Mouse (Mus musculus): ENCODE measurements around the gene Ice2. TPM values are rescaled to one million over a fixed set of nuclear protein-coding genes. Genes with fewer than 3 reads are reported as not detected.

The Ice2 gene
- polyA plus RNA-seq (2015; fragmentation: Nextera tagmentation; extraction: Ambion mirVana), result 4.5 and 5.1 TPM in 2 replicates

- Histone ChIP-seq H3K4me2 (ENCODE audit: low read depth, low read length) (peak within 1 kb of the TSS; percentile 89), H3K4me3 (ENCODE audit: low read depth, low read length) (peak within 1 kb of the TSS; percentile 79), H3K27ac (ENCODE audit: low read depth) (peak within 1 kb of the TSS; percentile 95), H3K4me1 (ENCODE audit: insufficient read depth) (peaks cover 9% of the 10 kb centered on the region), H3K9ac (replicated peaks) (peak within 1 kb of the TSS; percentile 89), H3K27me3 (ENCODE audit: insufficient read depth, low read length) (no peaks in the 10 kb centered on the region), H3K9me3 (ENCODE audit: low read length) (no peaks in the 10 kb centered on the region), H3K36me3 (replicated peaks; ENCODE audit: insufficient read depth, low read length) (no peaks in the 10 kb centered on the region; the same call in 1 of the 2 replicates)
- DNase-seq, result peak; percentile 83
- no peak for TF ChIP-seq EP300 (IDR thresholded peaks at IDR 0.05; ENCODE audit: low read depth)
- TF ChIP-seq CTCF (IDR thresholded peaks at IDR 0.05; ENCODE audit: low read depth), result no peak
- peak; percentile 92 for ATAC-seq
- under 1% methylated on average over 53 of the region's 53 CpGs for WGBS (ENCODE audit: insufficient replicate concordance)
Measured at GRCm38 (mm10) chr9:69397760-69398452, at the start of gene Ice2. TSS of gene Ice2 (plus strand) at chr9:69397906.

GRCm38 (mm10) chr9:69349537-69349936 lies 48.2 kb upstream of the Ice2 start:
- no peak overlapping the region for H3K4me2 ChIP-seq (ENCODE audit: low read depth, low read length)
- no peak overlapping the region for H3K27ac ChIP-seq (ENCODE audit: low read depth)
- no peaks in the 10 kb centered on the region for H3K9me3 ChIP-seq (ENCODE audit: low read length)
- no peak overlapping the region for H3K4me3 ChIP-seq (ENCODE audit: low read depth, low read length)
- WGBS (ENCODE audit: insufficient replicate concordance), result 83% methylated on average over 2 of the region's 2 CpGs
- peaks cover 4% of the 10 kb centered on the region; the same call in 1 of the 2 replicates for H3K4me1 ChIP-seq (ENCODE audit: insufficient read depth)
- ATAC-seq (no peak), DNase-seq (no peak)
- H3K36me3 ChIP-seq (replicated peaks; ENCODE audit: insufficient read depth, low read length), result peaks cover 4% of the 10 kb centered on the region; the same call in 1 of the 2 replicates
- TF ChIP-seq EP300 (IDR thresholded peaks at IDR 0.05; ENCODE audit: low read depth) (no peak), CTCF (IDR thresholded peaks at IDR 0.05; ENCODE audit: low read depth) (no peak)
- no peaks in the 10 kb centered on the region for H3K27me3 ChIP-seq (ENCODE audit: insufficient read depth, low read length)
- no peak overlapping the region for H3K9ac ChIP-seq (replicated peaks)

- Histone ChIP-seq H3K9me3 (ENCODE audit: low read length) (no peaks in the 10 kb centered on the region), H3K9ac (replicated peaks) (no peak overlapping the region), H3K27me3 (ENCODE audit: insufficient read depth, low read length) (no peaks in the 10 kb centered on the region), H3K4me1 (ENCODE audit: insufficient read depth) (no peaks in the 10 kb centered on the region), H3K4me3 (ENCODE audit: low read depth, low read length) (no peak overlapping the region), H3K4me2 (ENCODE audit: low read depth, low read length) (no peak overlapping the region), H3K27ac (ENCODE audit: low read depth) (no peak overlapping the region), H3K36me3 (replicated peaks; ENCODE audit: insufficient read depth, low read length) (peaks cover 4% of the 10 kb centered on the region; the same call in 1 of the 2 replicates)
- DNase-seq (no peak), ATAC-seq (no peak)
- TF ChIP-seq CTCF (IDR thresholded peaks at IDR 0.05; ENCODE audit: low read depth), result no peak
- TF ChIP-seq EP300 (IDR thresholded peaks at IDR 0.05; ENCODE audit: low read depth), result no peak
- 80% methylated on average over 6 of the region's 6 CpGs for WGBS (ENCODE audit: insufficient replicate concordance)
Measured at GRCm38 (mm10) chr9:69354228-69354627, 43.5 kb upstream of the Ice2 start.

DNA sequence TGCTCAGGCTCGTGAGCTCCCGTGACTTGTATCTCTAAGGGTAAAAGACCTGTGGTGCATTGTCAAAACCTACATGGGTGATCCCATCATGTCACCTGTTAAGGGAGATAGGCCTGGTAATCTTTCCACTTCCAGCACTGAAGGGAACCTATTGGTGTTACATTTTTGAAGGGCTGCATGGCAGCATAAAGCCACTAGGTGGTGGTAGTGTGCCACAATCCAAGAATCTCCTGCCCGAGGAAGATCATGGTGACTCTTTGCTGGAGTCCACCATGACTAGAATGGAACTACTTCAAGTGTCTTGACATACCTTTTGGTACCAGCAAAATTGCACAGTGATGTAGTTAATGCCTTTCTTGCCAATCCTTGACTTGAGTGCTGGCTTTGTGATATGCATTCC lies 39.9 kb upstream of the Ice2 start:
- Histone ChIP-seq H3K9me3 (ENCODE audit: low read length) (no peaks in the 10 kb centered on the region), H3K4me1 (ENCODE audit: insufficient read depth) (no peaks in the 10 kb centered on the region), H3K9ac (replicated peaks) (no peak overlapping the region), H3K36me3 (replicated peaks; ENCODE audit: insufficient read depth, low read length) (no peaks in the 10 kb centered on the region; the same call in 1 of the 2 replicates), H3K4me2 (ENCODE audit: low read depth, low read length) (no peak overlapping the region), H3K4me3 (ENCODE audit: low read depth, low read length) (no peak overlapping the region), H3K27ac (ENCODE audit: low read depth) (no peak overlapping the region), H3K27me3 (ENCODE audit: insufficient read depth, low read length) (no peaks in the 10 kb centered on the region)
- DNase-seq, result peak; percentile 53
- 33% methylated on average over 3 of the region's 3 CpGs for WGBS (ENCODE audit: insufficient replicate concordance)
- TF ChIP-seq CTCF (IDR thresholded peaks at IDR 0.05; ENCODE audit: low read depth), result peak; percentile 90
- no peak for TF ChIP-seq EP300 (IDR thresholded peaks at IDR 0.05; ENCODE audit: low read depth)
- no peak for ATAC-seq

- no peak for DNase-seq
Measured at GRCm38 (mm10) chr9:69358797-69359196, 38.9 kb upstream of the Ice2 start.

GRCm38 (mm10) chr9:69361951-69362445 lies 35.7 kb upstream of the Ice2 start:
- H3K27ac ChIP-seq (ENCODE audit: low read depth), result no peak overlapping the region
- WGBS (ENCODE audit: insufficient replicate concordance), result 73% methylated on average over 8 of the region's 8 CpGs
- H3K36me3 ChIP-seq (replicated peaks; ENCODE audit: insufficient read depth, low read length), result peaks cover 4% of the 10 kb centered on the region; the same call in 1 of the 2 replicates
- H3K27me3 ChIP-seq (ENCODE audit: insufficient read depth, low read length), result no peaks in the 10 kb centered on the region
- TF ChIP-seq EP300 (IDR thresholded peaks at IDR 0.05; ENCODE audit: low read depth), result no peak
- TF ChIP-seq CTCF (IDR thresholded peaks at IDR 0.05; ENCODE audit: low read depth), result no peak
- no peaks in the 10 kb centered on the region for H3K4me1 ChIP-seq (ENCODE audit: insufficient read depth)
- DNase-seq (no peak), ATAC-seq (no peak)
- no peak overlapping the region for H3K4me3 ChIP-seq (ENCODE audit: low read depth, low read length)
- no peak overlapping the region for H3K9ac ChIP-seq (replicated peaks)
- no peaks in the 10 kb centered on the region for H3K9me3 ChIP-seq (ENCODE audit: low read length)
- no peak overlapping the region for H3K4me2 ChIP-seq (ENCODE audit: low read depth, low read length)

More at GRCm38 (mm10) chr9:69358797-69359196, 38.9 kb upstream of the Ice2 start:
- H3K4me2 ChIP-seq (ENCODE audit: low read depth, low read length), result no peak overlapping the region
- WGBS (ENCODE audit: insufficient replicate concordance), result 73% methylated on average over 6 of the region's 6 CpGs
- H3K4me3 ChIP-seq (ENCODE audit: low read depth, low read length), result no peak overlapping the region
- H3K4me1 ChIP-seq (ENCODE audit: insufficient read depth), result no peaks in the 10 kb centered on the region
- ATAC-seq, result no peak
- H3K27ac ChIP-seq (ENCODE audit: low read depth), result no peak overlapping the region
- TF ChIP-seq EP300 (IDR thresholded peaks at IDR 0.05; ENCODE audit: low read depth), result no peak
- no peak for TF ChIP-seq CTCF (IDR thresholded peaks at IDR 0.05; ENCODE audit: low read depth)
- H3K27me3 ChIP-seq (ENCODE audit: insufficient read depth, low read length), result no peaks in the 10 kb centered on the region
- no peaks in the 10 kb centered on the region for H3K9me3 ChIP-seq (ENCODE audit: low read length)
- H3K9ac ChIP-seq (replicated peaks), result no peak overlapping the region
- no peaks in the 10 kb centered on the region; the same call in 1 of the 2 replicates for H3K36me3 ChIP-seq (replicated peaks; ENCODE audit: insufficient read depth, low read length)

Measured in liver, postnatal 0 days (tissue).